Mouse (Mus musculus) spleen, postnatal 4 days (tissue): ENCODE data around the gene Slc26a9.
"Not testable (repeated sequence)": the region's sequence is repeated elsewhere in the genome, so short reads cannot be mapped to it uniquely, and the experiment has no call there.

ENCODE experiments used
- DNase-seq, 2 experiments: peaks; one replicate each; pipeline ENCODE4 v3.0.0; 2022; ENCODE audit warnings: low spot score in 2 of 2

Gene Slc26a9

GRCm38 (mm10) chr1:131765357-131766001 lies 21.7 kb downstream of the Slc26a9 start:
- peak; percentile 74 to 91 for DNase-seq

- DNase-seq = peak in 1 of 2 experiments; percentile 55
Measured at GRCm38 (mm10) chr1:131769296-131769695, 25.5 kb downstream of the Slc26a9 start.

GRCm38 (mm10) chr1:131770656-131771055 lies 26.8 kb downstream of the Slc26a9 start:
- no peak for DNase-seq

- DNase-seq = no peak
Measured at GRCm38 (mm10) chr1:131771440-131771839, 27.6 kb downstream of the Slc26a9 start.

- DNase-seq = no peak
Measured at GRCm38 (mm10) chr1:131794591-131794990, 50.8 kb downstream of the Slc26a9 start.

GRCm38 (mm10) chr1:131795171-131795570 lies 51.3 kb downstream of the Slc26a9 start:
- DNase-seq = no peak

GRCm38 (mm10) chr1:131797202-131797909 lies 53.5 kb downstream of the Slc26a9 start, which contains the start of gene Pm20d1:
Pm20d1 (plus strand) TSS chr1:131797381.
- DNase-seq = peak in 1 of 2 experiments; percentile 61

GRCm38 (mm10) chr1:131800001-131800400 lies 56.2 kb downstream of the Slc26a9 start:
- DNase-seq = no peak

GRCm38 (mm10) chr1:131801071-131801470 lies 57.2 kb downstream of the Slc26a9 start:
- DNase-seq = peak in 1 of 2 experiments; percentile 52

GRCm38 (mm10) chr1:131802652-131803051 lies 58.8 kb downstream of the Slc26a9 start:
- DNase-seq = peak in 1 of 2 experiments; percentile 43

GRCm38 (mm10) chr1:131804166-131804565 lies 60.3 kb downstream of the Slc26a9 start:
- DNase-seq = peak in 1 of 2 experiments; percentile 49

GRCm38 (mm10) chr1:131808986-131809385 lies 65.2 kb downstream of the Slc26a9 start:
- DNase-seq = no peak

GRCm38 (mm10) chr1:131809651-131810050 lies 65.8 kb downstream of the Slc26a9 start:
- DNase-seq = no peak

- DNase-seq = no peak
Measured at GRCm38 (mm10) chr1:131811393-131811792, 67.6 kb downstream of the Slc26a9 start.

GRCm38 (mm10) chr1:131812006-131812405 lies 68.2 kb downstream of the Slc26a9 start:
- DNase-seq = no peak

- no peak for DNase-seq
Measured at GRCm38 (mm10) chr1:131812631-131813295, 68.9 kb downstream of the Slc26a9 start.

- no peak for DNase-seq
Measured at GRCm38 (mm10) chr1:131813731-131814130, 69.9 kb downstream of the Slc26a9 start.

- DNase-seq = no peak
Measured at GRCm38 (mm10) chr1:131814191-131814590, 70.4 kb downstream of the Slc26a9 start.

GRCm38 (mm10) chr1:131816886-131817285 lies 73.1 kb downstream of the Slc26a9 start:
- DNase-seq = no peak

GRCm38 (mm10) chr1:131820353-131820752 lies 76.5 kb downstream of the Slc26a9 start:
- not testable (repeated sequence) for DNase-seq

- no peak for DNase-seq
Measured at GRCm38 (mm10) chr1:131820887-131821328, 77.1 kb downstream of the Slc26a9 start.
